Mouse (Mus musculus): ENCODE measurements around the gene Gast.
A peak's percentile ranks its signal among the peaks of the same experiment; 100 is the strongest.
"Not testable (repeated sequence)": the region's sequence is repeated elsewhere in the genome, so short reads cannot be mapped to it uniquely, and the experiment has no call there.

The Gast gene

GRCm38 (mm10) chr11:100333944-100334457 lies at the start of gene Gast:
TSS of gene Gast (plus strand) at chr11:100334407.
- DNase-seq: no peak

GRCm38 (mm10) chr11:100284988-100285387 lies 49.2 kb upstream of the Gast start:
- no peak for DNase-seq

- DNase-seq: peak; percentile 95
Measured at GRCm38 (mm10) chr11:100287024-100287423, 47.2 kb upstream of the Gast start.

GRCm38 (mm10) chr11:100288942-100289341 lies 45.3 kb upstream of the Gast start:
- DNase-seq: peak; percentile 95

- no peak for DNase-seq
Measured at GRCm38 (mm10) chr11:100290235-100290634, 44.0 kb upstream of the Gast start.

GRCm38 (mm10) chr11:100292884-100293283 lies 41.3 kb upstream of the Gast start:
- DNase-seq: no peak

- DNase-seq: peak; percentile 92
Measured at GRCm38 (mm10) chr11:100295308-100295707, 38.9 kb upstream of the Gast start.

- DNase-seq: no peak
Measured at GRCm38 (mm10) chr11:100297801-100298200, 36.4 kb upstream of the Gast start.

- DNase-seq: peak; percentile 95
Measured at GRCm38 (mm10) chr11:100298274-100299036, 35.8 kb upstream of the Gast start.

- DNase-seq: no peak
Measured at GRCm38 (mm10) chr11:100300293-100300692, 33.9 kb upstream of the Gast start.

GRCm38 (mm10) chr11:100301292-100301691 lies 32.9 kb upstream of the Gast start:
- no peak for DNase-seq

GRCm38 (mm10) chr11:100307900-100308299 lies 26.3 kb upstream of the Gast start:
- no peak for DNase-seq

GRCm38 (mm10) chr11:100308672-100309071 lies 25.5 kb upstream of the Gast start:
- not testable (repeated sequence) for DNase-seq

GRCm38 (mm10) chr11:100311656-100312055 lies 22.6 kb upstream of the Gast start:
- DNase-seq: no peak

- DNase-seq: peak; percentile 98
Measured at GRCm38 (mm10) chr11:100312096-100312679, 22.0 kb upstream of the Gast start.

GRCm38 (mm10) chr11:100313424-100313823 lies 20.8 kb upstream of the Gast start:
- no peak for DNase-seq

GRCm38 (mm10) chr11:100315439-100315838 lies 18.8 kb upstream of the Gast start:
- no peak for DNase-seq

- peak; percentile 92 for DNase-seq
Measured at GRCm38 (mm10) chr11:100317826-100318380, 16.3 kb upstream of the Gast start.

GRCm38 (mm10) chr11:100318529-100319451 lies 15.4 kb upstream of the Gast start:
- DNase-seq: peak; percentile 96

- peak; percentile 100 for DNase-seq
Measured at GRCm38 (mm10) chr11:100319492-100320171, 14.6 kb upstream of the Gast start, which contains the start of gene Eif1. TSS of gene Eif1 (plus strand) at chr11:100319885.

GRCm38 (mm10) chr11:100320172-100320630 lies 14.0 kb upstream of the Gast start:
- DNase-seq: peak; percentile 100
